Mouse (Mus musculus): ENCODE measurements around the gene Fbxw7.

Gene Fbxw7

DNA sequence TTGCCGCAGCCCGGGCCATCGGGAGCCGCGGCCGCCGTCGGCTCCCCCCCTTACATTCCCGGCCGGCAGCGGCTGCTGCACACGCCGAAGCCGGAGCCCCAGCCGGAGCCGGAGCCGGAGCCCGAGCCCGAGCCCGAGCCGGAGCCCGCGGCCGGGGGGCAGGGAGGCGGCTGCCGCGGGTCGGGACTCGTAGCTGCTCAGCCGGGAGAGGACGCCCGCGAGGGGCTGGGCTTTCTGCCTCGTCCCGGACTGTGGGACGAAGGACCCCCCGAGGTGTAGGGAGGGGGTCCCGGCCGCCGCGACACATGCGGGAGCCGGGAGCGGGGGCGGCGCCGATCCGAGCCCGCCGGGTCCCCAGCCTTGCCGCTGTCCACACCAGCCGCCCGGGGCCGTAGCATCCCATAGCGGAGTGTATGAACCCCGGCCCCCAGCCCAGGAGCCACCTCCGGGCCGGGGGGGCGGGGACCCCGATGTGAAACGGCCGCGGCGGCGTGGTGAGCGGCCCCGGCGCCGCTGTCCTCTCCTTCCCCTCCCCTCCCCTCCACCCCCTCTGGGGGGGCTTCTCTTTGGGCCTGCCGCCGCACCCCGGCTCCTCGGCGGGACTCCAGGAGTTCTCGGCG lies at the start of gene Fbxw7:
Gene Fbxw7, plus strand, starts transcription at position 507 of the 620 bp plus-strand sequence.
- DNase-seq (ENCODE audit: low read depth, low spot score) = peak; percentile 38

DNA sequence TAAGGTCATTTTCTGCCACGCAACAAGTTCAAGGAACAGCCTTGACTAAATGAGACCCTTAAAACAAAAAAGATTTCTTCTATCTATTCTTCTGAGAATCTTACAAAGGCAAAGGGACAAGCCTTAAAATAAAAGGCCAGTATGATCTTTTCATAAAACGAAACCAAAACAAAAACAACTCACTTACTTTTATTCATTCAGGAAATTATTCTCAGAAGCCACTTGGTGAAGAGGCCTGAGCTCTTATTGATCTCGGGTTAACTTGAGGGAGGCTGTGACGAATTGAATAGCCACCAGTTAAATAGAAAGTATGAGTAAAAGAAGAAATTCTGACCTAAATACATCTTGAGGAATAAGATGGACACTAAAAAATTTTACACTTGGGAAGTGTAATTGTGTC lies 46.1 kb upstream of the Fbxw7 start:
- DNase-seq (ENCODE audit: low read depth, low spot score) = no peak

DNA sequence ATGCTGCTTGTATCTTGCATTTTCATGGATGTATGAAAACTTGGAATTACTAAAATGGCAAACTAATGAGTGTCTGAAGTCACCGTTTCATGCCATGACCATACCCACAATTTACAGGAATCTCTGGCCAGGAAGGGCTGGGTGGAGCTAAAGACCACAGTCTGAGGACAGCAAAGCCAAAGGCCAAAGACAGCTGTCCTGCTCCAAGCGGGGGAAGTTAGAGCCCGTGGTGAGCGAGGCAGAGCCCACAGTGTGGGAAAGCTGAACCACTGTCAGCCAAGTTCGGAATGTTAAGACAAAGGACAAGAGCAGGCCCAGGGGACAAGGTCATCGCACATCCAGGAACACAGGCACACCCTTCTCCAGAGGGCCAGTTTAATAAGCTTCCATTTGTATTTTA lies 45.7 kb upstream of the Fbxw7 start:
- peak; percentile 45 for DNase-seq (ENCODE audit: low read depth, low spot score)

DNA sequence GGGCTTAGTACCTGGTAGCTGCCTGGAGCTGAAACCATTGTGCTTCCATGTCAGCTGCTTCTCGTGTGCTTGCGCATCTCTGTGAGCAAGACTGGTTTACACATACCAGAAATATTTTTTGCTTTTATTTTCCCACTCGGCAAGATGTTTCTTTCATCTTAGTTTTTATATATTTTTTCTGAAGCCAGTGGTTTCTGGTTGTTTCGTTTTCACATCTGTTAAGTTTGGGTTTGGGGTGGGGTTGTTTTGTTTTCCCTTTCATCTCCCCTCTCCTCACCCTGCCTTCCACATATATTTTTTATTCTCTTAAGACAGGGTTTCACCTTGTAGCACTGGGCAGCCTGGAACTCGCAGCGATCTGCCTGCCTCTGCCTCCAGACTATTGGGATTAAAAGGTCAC lies 44.5 kb upstream of the Fbxw7 start:
- no peak for DNase-seq (ENCODE audit: low read depth, low spot score)

DNA sequence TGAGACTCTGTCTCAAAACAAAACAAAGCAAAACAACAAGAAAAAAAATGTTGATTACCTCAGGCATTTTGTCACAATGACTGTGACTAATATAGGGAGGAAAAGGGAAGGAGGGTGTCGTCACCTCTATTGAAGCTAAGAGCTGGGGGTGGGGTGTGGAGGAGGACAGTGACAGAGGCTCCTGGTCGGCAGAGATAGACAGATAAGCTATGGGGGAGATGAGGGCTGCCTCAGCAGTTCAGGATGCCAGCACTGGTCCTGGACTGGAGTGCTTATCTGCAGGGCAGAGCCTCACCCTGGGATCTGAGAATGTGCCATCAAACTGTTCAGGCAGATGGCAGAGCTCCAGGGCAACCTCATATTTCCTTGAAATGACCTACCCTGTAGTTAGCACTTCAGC lies 43.1 kb upstream of the Fbxw7 start:
- DNase-seq (ENCODE audit: low read depth, low spot score) = no peak

DNA sequence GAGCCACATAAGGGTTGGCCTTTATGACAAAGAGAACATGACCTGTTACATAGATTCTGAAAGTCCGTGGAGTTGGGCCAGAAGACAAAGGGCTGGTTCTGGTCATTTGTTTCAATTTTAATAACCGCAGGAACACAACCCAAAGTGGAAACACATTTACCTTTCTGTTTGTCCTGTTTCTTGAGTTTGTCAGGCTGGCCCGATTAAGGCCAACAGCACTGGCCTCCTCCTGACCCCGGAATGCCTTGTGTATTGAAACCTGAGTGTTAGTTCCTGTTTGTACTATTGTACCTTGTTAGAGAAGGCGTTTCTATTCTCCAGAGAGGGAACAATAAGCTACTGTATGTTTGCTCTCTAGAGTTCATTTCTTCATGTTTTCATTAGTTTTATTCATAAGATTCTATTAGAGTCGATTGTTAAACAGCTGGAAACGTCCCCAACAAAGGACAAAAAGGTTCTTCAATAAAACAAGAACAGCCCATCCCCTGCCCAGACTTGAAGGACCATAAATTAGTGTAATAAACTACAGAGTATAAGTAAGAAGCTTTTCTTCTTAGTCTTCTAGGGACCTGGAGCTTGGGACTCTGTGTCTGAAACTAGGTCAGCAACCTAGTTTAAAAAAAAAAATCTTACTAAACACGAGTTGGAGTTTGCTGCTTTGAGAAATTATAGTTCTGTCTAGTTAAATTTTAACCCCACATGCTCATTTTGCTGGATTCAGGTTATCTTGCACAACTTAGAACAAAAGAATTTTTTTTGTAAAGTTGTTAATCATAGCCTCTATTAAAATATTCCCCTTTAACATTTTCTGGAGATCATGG lies 40.6 kb upstream of the Fbxw7 start:
- DNase-seq (ENCODE audit: low read depth, low spot score) = no peak

DNA sequence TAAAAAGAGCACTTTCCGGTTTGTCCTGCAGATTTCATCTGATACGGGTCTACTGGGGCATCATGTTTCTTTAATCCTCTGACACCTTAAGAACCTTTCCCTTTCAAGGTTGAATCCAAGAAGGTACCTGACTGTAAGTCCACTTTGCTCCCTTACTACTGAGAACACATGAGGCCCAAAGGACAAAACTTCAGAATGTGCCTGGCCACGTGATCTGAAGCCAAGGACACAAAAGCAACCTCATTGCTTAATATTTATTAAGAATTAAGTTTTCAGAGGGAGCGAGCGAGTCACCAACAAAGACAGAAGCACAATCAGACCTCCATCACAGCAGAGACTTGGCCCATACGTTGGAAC lies 40.0 kb upstream of the Fbxw7 start:
- DNase-seq (ENCODE audit: low read depth, low spot score) = no peak

DNA sequence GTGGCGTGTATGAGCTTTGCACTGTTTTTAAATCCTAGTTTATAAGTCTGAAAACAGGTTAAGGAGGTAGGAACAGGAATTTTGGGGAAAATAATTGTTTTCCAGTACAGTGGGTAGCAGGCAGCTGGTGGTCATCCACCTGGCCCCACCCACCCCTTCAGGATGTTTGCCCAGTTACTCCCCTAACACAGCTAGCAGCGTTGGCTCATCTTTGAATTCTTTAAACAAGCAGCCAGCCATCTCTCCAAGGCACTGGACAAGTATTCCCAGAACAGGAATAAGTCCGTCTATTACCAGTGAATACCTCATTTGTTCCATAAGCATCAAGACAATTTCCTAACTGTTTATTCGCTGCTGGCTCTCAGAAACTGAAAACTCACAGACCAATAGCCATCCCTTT lies 39.5 kb upstream of the Fbxw7 start:
- no peak for DNase-seq (ENCODE audit: low read depth, low spot score)

DNA sequence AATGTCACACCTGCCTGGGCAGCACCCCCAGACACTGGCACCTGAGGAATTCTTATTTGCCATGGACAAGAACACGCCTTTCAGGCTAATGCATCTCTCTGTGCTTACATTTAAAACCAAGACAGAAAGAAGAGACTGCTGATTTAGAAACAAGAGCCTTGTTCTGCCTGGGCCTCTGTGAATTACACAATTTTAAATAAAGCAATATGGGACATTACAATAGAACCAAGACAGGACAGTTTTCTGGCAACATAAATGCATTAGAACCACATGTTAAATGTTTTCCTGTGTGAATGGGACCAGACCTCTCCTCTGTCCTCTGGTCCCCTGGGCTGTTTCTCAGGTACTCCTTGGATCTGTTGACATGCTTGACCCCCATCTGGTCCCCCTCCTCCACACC lies 39.0 kb upstream of the Fbxw7 start:
- DNase-seq (ENCODE audit: low read depth, low spot score) = no peak

DNA sequence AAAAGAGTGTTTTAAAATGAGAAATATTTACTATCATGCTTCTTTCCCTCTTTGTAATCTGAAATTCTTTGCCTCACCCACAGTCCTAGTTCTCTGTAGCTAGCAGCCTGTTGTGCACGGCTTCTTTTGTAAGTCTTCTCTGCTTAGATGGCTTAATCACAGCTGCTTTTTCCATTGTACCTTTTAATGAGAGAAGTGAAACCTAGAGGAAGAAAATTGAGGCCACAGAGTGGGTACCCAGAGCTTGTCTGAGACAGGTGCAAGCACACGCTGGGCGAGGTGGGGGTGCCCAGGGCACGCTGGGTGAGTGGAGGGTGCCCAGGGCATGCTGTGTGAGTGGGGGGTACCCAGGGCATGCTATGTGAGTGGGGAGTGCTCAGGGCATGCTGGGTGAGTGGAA lies 27.2 kb upstream of the Fbxw7 start:
- no peak for DNase-seq (ENCODE audit: low read depth, low spot score)

DNA sequence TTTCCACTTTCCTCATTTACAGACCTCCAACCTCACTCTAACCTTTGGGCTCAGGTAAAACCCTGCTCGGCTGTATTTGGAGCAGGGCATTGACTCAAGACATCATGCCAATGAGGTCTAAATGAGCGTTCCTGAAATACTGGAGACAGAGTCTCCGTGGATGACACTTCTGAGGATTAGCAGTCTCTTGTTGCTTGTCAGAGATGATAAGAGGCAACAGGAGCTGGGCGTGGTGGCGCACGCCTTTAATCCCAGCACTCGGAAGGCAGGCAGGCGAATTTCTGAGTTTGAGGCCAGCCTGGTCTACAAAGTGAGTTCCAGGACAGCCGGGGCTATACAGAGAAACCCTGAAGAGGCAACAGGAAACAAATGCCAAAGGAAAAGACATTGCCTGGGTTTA lies 11.0 kb upstream of the Fbxw7 start:
- DNase-seq (ENCODE audit: low read depth, low spot score) = no peak

DNA sequence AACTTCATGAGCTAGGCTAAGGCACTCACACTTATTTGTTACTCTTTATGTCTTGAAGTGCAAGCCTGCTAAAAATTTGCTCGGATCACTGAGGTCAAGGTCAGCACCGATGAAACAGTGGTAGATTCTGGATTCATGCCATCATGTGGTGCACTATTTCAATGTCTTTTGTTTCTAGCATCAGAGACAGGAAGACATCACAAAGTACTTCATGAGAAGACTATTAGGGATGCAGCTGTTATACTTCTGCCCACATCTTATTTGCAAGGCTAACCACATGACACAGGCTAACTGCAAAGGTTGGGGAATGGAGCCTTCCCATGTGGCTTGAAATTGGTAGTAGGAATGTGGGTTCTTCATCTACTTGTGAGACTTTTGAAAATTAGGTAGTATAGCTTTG lies 8.9 kb upstream of the Fbxw7 start:
- no peak for DNase-seq (ENCODE audit: low read depth, low spot score)

DNA sequence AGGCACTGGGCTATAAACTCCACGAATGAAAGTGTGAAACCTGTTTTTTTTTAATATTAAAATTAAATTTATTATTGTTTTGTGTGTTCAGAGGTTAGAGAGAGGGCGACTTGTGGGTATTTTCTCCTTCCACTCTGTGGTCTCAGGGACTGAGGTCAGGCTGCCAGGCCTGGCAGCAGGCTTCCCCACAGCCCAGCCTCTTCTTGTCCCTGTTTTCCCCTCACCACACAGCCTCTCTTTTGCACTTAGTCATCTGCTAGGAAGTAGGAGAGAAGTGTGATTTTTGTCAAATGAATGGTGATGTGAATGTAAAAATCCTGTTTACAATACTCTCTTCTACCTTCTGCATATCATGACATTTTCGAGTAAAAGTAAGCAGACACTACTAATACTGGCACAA lies 7.2 kb upstream of the Fbxw7 start:
- no peak for DNase-seq (ENCODE audit: low read depth, low spot score)

DNA sequence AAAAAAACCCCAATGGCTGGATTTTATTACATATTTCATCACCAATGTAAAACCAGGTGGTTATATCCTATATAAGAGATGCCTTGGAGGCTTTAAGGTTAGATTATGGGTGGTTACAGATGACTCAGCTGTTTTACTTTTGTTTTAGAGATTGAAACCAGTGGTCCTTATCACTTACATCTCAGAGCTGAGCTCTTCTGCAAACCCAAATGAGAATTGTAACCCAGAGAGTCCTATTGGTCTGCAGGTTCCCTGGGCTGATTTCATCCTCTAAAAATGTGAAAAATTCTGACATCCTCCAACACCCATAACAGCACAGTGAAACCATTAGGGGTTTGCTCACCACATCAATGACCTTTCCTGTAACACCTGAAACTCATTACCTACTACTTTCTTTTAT lies 6.2 kb upstream of the Fbxw7 start:
- DNase-seq (ENCODE audit: low read depth, low spot score) = no peak

DNA sequence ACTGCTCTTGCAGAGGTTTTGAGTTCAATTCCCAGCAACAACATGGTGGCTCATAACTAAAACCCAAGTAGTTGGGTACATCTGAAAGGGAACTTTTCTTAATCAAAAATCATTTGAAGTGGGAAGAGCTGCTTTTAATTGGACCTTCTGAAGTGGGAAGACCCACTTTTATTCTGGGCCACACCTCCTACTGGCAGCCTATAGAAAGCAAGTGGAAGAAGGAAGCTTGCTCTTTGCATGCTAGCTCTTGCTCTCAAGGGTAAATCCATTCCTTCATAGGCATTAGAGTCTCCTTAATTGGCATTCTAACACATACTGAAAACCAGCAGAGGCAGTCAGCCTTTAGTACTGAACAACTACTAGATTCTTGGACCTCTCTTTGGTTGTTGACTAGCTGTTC lies 4.3 kb upstream of the Fbxw7 start:
- DNase-seq (ENCODE audit: low read depth, low spot score) = no peak

DNA sequence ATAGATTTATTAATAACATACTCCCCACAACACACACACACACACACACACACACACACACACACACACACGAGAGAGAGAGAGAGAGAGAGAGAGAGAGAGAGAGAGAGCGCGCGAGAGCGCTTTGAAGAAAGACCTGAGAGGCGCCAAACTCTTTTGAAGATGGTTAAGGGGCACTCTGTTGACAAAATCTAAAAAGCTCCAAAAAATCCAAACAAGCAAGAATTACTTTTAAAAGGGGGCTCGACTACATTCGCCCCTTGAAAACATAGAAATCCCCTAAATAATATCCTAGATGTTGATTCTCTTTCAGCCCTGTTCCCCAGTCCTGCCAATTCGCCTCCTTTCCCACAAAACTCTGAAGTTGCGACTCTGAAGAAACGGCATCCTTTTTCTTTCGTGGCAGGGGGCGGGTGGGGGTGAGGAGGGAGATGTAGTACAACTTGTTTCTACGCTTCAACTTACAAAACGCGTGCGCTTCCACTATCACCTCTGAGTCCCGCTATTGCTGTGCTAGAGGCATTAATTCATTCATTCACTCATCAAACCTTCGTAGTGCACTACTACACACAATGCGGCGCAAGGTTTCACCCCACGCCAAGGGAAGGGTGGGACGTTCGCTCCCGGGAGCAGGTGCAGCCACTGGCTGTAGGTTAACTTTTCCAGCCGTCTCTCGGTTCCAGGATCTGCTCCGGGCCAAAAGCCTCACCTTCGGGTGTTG lies 1.5 kb upstream of the Fbxw7 start:
- no peak for DNase-seq (ENCODE audit: low read depth, low spot score)

DNA sequence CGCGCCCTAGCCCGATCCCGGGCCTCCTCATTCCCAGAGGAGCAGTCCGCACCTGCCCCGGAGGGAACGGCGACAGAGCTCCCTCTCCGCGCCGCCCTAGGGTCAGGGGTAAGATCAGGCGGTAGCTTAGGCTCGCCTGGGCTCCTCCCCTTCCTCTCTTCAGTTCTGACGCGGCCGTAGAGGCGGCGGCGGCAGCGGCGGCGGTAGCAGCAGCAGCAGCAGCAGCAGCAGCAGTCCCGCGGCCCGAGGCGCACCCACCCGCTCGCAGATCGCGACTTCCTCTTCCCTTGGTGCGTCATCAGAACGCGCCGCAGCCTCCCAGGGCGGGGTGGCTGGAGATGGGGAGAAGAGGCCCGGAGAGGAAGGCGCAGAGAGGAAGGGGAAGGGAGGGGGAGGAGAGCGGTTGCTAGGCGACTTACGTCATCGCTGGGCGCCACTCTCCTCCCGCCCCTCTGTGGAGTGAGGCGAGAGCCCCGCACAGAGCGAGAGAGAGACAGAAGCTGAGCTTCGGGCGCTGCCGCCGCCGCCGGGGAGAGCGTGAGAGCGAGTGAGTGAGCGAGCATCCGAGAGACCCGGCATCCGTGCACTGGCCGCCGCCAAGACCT lies 809 bp upstream of the Fbxw7 start:
- peak; percentile 100 for DNase-seq (ENCODE audit: low read depth, low spot score)

DNA sequence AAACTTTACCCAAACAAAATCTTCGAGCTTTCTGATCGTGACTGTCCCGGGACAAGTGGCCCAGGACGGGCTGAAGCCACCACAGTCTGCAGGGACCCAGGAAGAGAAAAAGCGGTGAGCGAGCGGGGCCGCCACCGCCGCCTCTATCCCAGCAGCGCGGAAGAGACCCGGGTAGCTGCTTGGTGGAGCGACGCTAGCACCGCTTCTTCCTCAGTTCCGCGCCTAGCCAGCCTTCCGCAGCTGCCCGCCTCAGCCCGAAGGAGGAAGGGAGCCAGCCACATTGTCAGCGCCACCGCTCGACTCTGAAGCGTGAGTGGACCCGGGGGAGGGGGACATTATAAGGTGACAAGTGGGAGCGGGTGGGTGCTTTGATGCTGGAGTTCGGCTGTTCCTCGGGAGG lies 393 bp downstream of the Fbxw7 start:
- DNase-seq (ENCODE audit: low read depth, low spot score) = peak; percentile 24

DNA sequence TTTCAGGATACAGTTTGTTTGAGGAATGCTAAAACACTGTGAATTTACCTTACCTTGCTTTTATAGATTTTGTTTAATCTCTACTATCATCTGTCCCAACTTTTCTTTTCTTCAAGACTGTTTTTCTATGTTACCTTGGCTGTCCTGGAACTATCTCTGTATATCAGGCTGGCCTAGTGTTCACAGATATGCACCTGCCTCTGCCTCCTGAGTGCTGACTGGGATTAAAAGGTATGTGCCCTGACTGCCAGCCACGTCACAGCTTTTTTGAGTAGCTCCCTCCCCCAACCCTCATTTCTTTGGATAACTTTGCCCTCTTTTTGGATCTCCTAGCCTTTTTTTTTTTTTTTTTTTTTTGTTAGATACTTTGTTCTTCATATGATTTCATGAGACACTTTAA lies 1.9 kb downstream of the Fbxw7 start:
- no peak for DNase-seq (ENCODE audit: low read depth, low spot score)

DNA sequence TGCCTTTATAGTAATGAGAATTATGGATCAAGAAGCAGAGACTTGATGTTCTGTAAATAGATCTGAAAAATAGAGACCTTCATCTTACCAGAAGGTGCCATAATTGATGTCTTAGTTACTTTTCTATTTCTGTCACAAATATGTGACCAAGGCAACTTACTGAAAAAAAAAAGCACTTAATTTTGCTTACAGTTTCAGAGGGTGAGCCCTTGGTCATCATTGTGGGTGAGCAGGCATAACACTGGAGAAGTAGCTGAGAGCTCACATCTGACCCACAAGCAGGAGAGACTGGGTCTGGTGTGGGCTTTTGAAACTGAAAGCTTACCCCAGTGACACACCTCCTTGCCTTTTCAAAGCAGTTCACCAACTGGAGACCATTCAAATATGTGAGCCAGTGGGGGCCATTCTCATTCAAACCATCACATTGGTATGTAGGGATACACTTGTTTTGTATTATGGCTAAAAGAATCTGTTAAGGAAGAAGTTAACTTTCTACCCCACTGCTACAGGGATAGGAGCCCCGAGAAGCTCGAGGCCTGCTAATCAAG lies 5.7 kb downstream of the Fbxw7 start:
- DNase-seq (ENCODE audit: low read depth, low spot score) = peak; percentile 91

DNA sequence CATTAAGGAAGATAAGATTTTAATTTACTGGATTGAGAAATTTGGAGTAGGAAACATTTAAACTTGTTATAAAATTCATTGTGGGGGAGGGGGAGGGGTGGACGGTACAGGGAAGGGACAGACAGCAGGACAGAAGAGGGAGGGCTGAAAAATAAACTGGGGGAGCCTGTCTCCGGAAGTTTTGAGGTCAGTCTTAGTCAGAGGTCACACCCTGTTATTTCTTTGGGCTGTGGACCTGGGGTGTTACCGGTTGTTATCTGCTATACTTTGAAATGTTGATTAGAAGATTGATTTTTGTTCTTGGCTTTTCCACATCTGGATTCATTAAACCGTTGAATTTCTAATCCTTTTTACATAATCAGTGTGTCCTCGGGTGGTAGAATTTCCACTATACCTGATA lies 10.9 kb downstream of the Fbxw7 start:
- no peak for DNase-seq (ENCODE audit: low read depth, low spot score)

DNA sequence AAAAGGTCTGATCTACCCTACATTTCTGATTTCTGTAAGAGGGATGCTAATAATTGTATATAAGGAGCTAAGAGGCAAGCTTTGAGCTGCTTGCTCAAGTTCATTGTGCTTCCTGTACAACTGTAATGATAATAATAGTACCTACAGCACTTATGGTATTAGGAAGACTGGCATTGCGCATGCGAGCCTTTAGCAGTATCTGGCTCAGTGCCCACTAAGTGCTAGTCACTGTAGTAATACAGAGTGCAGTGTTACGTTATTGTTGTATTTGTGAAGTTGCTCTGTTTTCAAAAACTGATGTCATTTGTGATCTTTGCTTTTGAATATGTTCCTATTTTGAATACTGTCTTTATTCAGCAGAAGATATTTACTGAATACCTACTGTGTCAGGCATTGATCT lies 11.3 kb downstream of the Fbxw7 start:
- no peak for DNase-seq (ENCODE audit: low read depth, low spot score)
